Mouse (Mus musculus) ES-Bruce4 (cell line): ENCODE measurements around the gene Uhrf1bp1. TPM values are rescaled to one million over a fixed set of nuclear protein-coding genes. Genes with fewer than 3 reads are reported as not detected.

Experiments used
- H3K27ac ChIP-seq: 2 replicates; pipeline ENCODE4 v1.5.1; 2012; ENCODE audit warnings: low read length, inconsistent platforms; ENCODE audit not compliant: insufficient read depth
- H3K27me3 ChIP-seq: 2 replicates; pipeline ENCODE4 v1.6.1; 2012; ENCODE audit warnings: mild to moderate bottlenecking, low read length, inconsistent platforms; ENCODE audit not compliant: control insufficient read depth, poor library complexity, insufficient read depth, severe bottlenecking
- H3K36me3 ChIP-seq: 2 replicates; pipeline ENCODE4 v1.6.1; 2012; ENCODE audit warnings: inconsistent platforms, mild to moderate bottlenecking, low read length, moderate library complexity; ENCODE audit not compliant: control insufficient read depth, poor library complexity, insufficient read depth, severe bottlenecking
- H3K4me1 ChIP-seq: one replicate; pipeline ENCODE4 v1.8.1; 2011; ENCODE audit warnings: low read length; ENCODE audit not compliant: control insufficient read depth, insufficient read depth
- H3K4me3 ChIP-seq: 2 replicates; pipeline ENCODE4 v1.5.1; 2011; ENCODE audit warnings: low read depth, mild to moderate bottlenecking, low read length
- H3K9ac ChIP-seq: 2 replicates; pipeline ENCODE4 v1.6.1; 2012; ENCODE audit warnings: low read depth, mild to moderate bottlenecking, inconsistent platforms; ENCODE audit not compliant: poor library complexity, severe bottlenecking
- H3K9me3 ChIP-seq: replicated peaks from 2 replicates; pipeline ENCODE4 v1.6.1; 2012; ENCODE audit warnings: mild to moderate bottlenecking, low read length, inconsistent platforms; ENCODE audit not compliant: control insufficient read depth, poor library complexity, insufficient read depth, severe bottlenecking
- CTCF ChIP-seq: IDR thresholded peaks from one replicate; pipeline ENCODE4 v1.8.1; 2011; ENCODE audit warnings: low read depth, low read length
- EP300 ChIP-seq: IDR thresholded peaks from 2 replicates; pipeline ENCODE4 v1.6.1; 2011; ENCODE audit warnings: low read depth, low read length; ENCODE audit not compliant: insufficient read depth
- POLR2A ChIP-seq: IDR thresholded peaks from one replicate; pipeline ENCODE4 v1.8.1; 2011; ENCODE audit warnings: low read length; ENCODE audit not compliant: insufficient read depth
- polyA plus RNA-seq: library from polyadenylated mRNA; stranded (reverse); fragments of >200 nt; gene quantifications from 2 replicates; pipeline ENCODE4 v1.2.4, GENCODE M21; 2011; ENCODE audit warnings: low read depth; ENCODE audit not compliant: missing spikeins, insufficient read depth, insufficient read length

Gene Uhrf1bp1
- polyA plus RNA-seq, 1 experiment, result 22.3 TPM

DNA sequence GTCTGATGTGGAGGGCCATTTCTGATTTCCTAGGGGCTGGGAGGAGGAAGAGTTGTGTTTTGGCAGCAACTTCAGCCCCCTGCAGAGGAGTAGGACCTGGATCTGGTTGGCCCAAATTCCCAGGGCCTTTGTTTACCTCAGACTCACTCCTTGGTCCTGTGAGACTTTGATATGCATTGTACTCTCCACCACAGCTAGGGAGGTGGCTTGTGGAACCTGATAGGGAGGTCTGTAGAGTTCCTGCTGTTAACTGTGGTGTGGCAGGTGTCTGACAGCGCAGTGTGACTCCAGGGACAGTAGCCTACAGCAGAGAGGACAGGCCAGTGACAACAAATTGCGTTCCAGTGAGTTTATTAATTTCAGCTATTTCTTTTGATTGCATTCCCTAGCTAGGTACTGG, 2.9 kb downstream of the Uhrf1bp1 start:
- no peaks in the 10 kb centered on the region for H3K9me3 ChIP-seq
- H3K4me3 ChIP-seq, result no peak overlapping the region
- no peak overlapping the region for H3K9ac ChIP-seq
- H3K27ac ChIP-seq, result no peak overlapping the region
- H3K36me3 ChIP-seq, result no peaks in the 10 kb centered on the region; the same call in 1 of the 2 replicates
- peaks cover 3% of the 10 kb centered on the region for H3K4me1 ChIP-seq
- H3K27me3 ChIP-seq, result no peaks in the 10 kb centered on the region
- TF ChIP-seq POLR2A (no peak), CTCF (no peak), EP300 (0 out of 2 replicates have a peak, but pooled peaks have one; percentile 11)

DNA sequence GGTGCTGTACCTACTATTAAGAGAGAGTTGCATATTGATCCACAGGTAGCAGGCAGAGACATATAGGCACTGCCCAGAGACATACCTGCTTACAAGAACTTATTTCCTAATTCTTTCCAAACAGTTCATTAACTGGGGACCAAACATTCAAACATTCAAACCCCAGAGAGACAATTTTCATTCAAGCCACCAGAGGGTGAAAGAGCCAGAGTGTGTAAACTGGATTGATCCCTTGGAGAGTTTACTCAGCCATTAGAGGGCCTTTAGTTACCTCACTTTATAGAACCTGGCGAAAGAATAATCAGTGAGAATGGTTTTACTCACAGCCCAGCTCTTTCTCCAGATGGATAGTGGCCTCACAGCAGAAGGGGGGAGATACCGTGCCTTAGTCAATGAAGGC, 9.2 kb downstream of the Uhrf1bp1 start:
- Histone ChIP-seq H3K9me3 (no peaks in the 10 kb centered on the region), H3K36me3 (no peaks in the 10 kb centered on the region), H3K4me3 (no peak overlapping the region), H3K9ac (no peak overlapping the region), H3K4me1 (no peaks in the 10 kb centered on the region), H3K27me3 (no peaks in the 10 kb centered on the region), H3K27ac (no peak overlapping the region)
- TF ChIP-seq POLR2A (no peak), EP300 (no peak), CTCF (no peak)

DNA sequence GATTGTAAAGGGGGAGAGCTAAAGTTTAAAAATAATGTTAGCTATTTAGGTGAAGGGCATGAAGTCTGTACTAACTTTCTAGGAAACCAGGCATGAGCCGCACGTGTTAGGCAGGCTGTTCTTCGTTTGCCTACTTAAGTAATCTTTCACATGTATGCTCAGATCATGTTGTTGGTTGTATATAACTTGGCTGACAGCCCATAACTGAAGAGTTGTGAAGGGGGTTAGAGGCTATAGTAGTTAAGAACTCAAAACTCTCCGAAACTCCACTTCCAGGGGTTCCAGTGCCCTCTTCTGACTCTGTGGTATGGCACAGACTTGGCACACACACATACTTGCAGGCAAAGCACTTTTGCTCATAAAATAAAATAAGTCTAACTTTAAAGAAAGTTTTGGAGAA, 10.5 kb downstream of the Uhrf1bp1 start:
- H3K9ac ChIP-seq, result no peak overlapping the region
- TF ChIP-seq POLR2A, result no peak
- TF ChIP-seq CTCF, result no peak
- TF ChIP-seq EP300, result no peak
- H3K27me3 ChIP-seq, result no peaks in the 10 kb centered on the region
- H3K4me3 ChIP-seq, result no peak overlapping the region
- no peak overlapping the region for H3K27ac ChIP-seq
- H3K9me3 ChIP-seq, result no peaks in the 10 kb centered on the region
- no peaks in the 10 kb centered on the region for H3K4me1 ChIP-seq
- H3K36me3 ChIP-seq, result no peaks in the 10 kb centered on the region

DNA sequence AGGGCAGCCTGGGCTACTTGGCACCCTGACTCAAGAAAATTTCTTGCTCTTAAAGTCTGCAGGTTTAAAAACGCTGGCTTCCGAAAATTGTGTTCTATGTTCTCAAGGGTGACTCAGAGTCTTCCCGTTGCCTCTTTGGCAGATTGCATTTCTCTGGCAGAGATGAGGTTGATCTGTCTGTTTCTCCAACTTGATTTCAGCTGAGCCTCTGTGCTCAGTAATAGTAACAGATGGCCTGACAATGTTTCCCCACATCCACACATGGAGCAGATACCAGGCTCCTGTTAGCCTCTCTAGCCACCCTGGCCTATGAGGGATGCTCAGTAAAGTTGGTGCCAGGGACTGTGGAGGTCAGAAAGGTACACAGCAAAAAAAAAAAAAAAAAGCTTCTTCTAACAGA, 15.6 kb downstream of the Uhrf1bp1 start:
- no peak overlapping the region for H3K4me3 ChIP-seq
- H3K9me3 ChIP-seq, result no peaks in the 10 kb centered on the region
- TF ChIP-seq CTCF, result no peak
- no peak for TF ChIP-seq POLR2A
- no peak for TF ChIP-seq EP300
- H3K9ac ChIP-seq, result no peak overlapping the region
- H3K36me3 ChIP-seq, result no peaks in the 10 kb centered on the region
- no peaks in the 10 kb centered on the region for H3K4me1 ChIP-seq
- no peaks in the 10 kb centered on the region for H3K27me3 ChIP-seq
- H3K27ac ChIP-seq, result no peak overlapping the region

DNA sequence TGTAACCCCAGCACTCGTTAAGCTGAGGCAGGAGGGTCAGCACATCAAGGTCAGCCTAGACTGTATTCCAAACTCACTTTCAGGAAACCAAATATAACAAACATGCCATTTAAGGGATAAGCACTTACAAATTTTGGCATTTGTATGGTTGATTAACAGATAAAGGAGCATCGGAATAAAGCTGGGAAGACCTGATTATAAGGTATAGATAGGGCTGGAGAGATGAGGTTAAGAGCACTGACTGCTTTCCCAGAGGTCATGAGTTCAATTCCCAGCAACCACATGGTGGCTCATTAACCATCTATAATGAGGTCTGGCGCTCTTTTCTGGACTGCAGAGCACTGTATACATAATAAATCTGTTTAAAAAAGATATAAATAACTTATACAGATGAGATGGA, 17.3 kb downstream of the Uhrf1bp1 start:
- H3K27me3 ChIP-seq, result no peaks in the 10 kb centered on the region
- H3K36me3 ChIP-seq, result no peaks in the 10 kb centered on the region

DNA sequence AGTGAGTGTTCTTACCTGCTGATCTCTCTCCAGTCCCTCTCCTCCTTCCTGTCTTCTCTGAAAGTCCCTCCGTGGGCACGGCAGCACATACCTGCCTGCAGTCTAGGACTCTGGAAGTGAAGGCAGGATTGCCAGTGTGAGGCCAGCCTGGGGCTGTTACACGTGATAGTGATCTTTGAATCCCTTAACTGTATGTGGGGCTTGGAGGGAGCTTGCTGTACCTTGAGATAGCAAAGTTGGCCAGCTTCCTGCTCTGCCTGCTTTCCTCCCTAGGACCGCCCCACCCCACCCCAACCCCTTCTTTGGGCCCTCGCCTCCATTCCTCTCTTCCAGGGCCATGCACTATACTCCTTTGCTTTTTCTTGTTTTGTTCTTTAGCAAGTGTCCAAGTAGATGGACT, 18.3 kb downstream of the Uhrf1bp1 start:
- Histone ChIP-seq H3K27me3 (no peaks in the 10 kb centered on the region), H3K36me3 (peaks cover 4% of the 10 kb centered on the region; the same call in 1 of the 2 replicates), H3K9me3 (no peaks in the 10 kb centered on the region), H3K4me3 (no peak overlapping the region), H3K27ac (no peak overlapping the region), H3K4me1 (no peaks in the 10 kb centered on the region), H3K9ac (no peak overlapping the region)
- TF ChIP-seq POLR2A (no peak), EP300 (no peak), CTCF (no peak)

More for the DNA sequence above, 17.3 kb downstream of the Uhrf1bp1 start:
- no peak overlapping the region for H3K27ac ChIP-seq
- TF ChIP-seq POLR2A (no peak), CTCF (no peak), EP300 (no peak)
- H3K9ac ChIP-seq, result no peak overlapping the region
- no peaks in the 10 kb centered on the region for H3K4me1 ChIP-seq
- no peaks in the 10 kb centered on the region for H3K9me3 ChIP-seq
- H3K4me3 ChIP-seq, result no peak overlapping the region
